Mouse (Mus musculus): ENCODE data around the gene Gm20388. TPM values are rescaled to one million over a fixed set of nuclear protein-coding genes. Genes with fewer than 3 reads are reported as not detected.

Gm20388 gene
- total RNA-seq, 2 experiments from 2014 or later, result 5.8 TPM; not detected in 1

DNA sequence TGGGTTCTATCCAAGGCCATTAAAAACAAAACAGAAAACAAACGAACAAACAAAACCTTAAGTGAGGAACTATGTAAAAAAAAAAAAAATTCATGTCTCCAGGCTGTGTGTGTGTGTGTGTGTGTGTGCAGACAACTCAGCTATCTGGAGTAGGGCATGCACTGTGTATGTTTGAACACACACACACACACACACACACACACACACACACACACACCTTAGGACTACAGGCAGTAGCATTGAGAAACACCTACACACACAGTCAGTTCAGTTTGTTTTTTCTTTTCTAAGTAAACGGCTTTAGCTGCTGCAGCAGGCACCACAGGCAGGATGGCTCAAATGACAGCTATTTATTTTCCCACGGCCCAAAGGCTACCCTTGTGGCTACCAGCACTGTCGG is 1438.4 kb downstream of the Gm20388 start:
- no peak for DNase-seq

DNA sequence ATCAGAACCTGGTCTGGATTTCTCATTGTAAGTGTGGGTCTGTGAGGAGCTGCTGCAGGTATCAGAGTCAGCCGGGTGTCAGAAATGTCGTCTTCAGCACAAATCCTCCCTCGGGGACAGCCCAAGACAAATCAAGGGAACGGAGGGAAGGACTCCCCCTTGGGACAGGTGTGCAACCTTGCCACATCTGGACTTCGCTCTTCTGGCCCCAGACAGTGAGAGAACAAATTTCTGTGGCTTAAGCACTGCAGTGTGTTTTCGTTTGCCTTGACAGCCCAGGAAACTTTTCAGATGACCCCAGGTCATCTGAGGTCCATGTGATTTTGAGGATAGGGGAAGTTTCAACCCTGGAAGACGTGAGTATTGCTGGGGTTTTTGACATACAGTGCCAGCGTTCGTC is 1440.2 kb downstream of the Gm20388 start:
- DNase-seq, result no peak

DNA sequence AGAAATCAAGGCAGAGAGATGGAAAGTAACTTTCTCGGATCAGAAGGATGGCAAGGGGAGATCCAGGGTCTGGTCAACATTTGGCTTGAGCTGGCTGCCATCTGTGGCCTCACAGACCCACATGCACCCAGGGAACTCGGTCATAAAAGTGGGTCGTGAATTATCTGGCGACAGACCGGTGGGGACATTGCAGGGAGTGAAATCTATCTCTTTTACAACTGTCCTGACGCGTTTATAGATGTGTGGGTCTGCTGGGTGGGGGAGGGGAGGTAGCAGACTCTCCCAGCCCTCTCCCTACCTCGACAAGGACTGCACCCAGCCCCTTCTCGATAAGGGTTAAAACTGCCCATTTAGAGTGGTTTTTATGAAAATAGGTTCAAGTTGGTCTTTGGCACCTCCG is 1444.2 kb downstream of the Gm20388 start:
- DNase-seq, result no peak

DNA sequence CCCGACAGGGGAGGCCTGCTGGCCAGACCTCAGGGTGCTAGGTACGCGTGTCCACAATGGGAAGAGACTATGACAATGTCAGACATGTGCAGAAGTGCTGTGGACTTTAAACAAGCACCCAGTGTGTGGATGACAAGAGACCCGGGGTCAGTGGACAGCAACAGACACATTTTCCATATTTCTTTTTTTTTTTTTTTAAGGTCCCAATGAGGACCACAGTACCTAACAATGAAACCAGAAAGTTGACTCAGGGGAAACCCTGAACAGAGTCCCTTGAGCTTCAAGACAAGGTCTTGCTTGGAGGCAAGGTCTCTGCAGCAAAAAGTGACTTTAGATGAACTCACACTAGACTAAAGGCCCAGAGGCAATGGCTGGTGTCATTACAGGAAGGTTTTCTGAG is 1446.8 kb downstream of the Gm20388 start:
- DNase-seq, result no peak

DNA sequence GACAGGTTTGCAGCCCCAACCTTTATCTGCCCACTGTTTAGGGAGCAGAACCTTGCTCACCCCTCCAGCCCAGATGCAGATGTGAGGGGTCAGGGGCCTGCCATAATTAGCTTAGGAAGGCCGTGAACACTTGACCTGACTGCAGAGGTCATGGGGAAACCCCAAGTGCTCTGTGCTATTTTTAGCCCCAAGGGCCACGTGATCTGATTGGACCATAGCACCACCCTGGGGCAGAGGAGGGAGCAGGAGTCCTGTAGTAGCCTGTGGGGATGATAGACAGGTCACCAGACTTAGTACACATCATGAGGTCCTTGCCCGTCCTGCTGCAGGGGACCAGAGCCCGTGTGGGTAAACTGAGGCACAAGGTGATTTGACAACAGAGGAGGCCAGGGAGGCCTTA is 1448.0 kb downstream of the Gm20388 start:
- DNase-seq, result peak; percentile 56

DNA sequence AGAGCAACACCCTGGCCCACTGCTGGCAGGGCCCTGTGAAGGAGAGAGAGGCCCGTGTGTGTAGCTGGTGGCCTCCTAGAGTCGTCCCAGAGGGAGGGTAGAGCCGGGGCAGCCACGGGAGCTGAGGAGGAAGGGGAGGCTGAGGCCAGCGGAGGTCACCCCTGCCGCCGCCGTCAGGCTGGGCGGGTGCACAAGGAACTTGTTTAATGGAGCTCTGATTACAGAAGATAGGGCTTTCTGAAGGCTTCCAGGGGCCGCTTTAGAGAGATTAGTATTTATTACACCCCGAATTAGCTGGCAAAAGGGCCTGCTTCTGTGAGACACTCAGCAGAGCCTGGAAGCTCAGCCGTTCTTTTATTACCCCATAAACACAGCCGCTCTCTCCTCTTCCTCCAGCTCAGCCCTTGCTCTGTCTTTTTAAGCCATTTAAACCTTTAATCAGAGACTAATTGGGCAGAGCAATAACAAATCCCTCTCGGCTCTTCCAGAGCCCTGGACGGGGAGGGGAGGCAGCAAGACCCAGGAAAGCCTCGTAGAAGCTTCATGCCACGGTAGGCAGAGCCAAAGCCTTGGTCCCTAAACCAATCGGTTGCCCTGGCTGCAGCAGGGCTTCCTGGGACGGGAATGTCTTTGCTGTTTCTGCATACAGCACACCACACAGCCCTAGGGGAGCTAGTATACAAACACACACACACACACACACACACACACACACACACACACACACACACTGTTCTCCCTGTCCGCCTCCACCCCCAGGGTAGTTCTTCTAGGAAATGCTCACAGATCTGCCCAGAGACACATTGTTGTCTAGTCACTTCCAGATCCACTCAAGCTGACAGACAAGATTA is 1448.7 kb downstream of the Gm20388 start:
- DNase-seq, result no peak

DNA sequence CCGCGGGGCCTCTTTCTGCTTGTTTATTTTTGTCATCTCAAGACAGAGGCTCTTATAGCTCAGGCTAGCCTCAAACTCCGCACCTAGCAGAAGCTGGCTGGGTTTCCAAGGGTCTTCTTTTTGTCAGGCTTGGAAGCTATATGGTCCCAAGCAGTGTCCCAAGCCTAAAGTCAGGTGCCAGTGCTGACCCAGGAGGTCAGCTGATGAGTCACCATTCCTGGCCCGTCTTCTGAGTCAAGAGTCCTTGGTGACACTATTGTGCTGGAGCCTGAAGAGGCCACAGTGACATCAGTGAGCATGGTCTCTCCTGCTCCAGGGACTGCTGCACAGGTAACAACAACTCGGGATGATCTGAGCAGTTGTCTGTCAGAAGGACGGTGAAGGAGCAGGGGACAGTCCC is 1449.4 kb downstream of the Gm20388 start:
- DNase-seq, result no peak

DNA sequence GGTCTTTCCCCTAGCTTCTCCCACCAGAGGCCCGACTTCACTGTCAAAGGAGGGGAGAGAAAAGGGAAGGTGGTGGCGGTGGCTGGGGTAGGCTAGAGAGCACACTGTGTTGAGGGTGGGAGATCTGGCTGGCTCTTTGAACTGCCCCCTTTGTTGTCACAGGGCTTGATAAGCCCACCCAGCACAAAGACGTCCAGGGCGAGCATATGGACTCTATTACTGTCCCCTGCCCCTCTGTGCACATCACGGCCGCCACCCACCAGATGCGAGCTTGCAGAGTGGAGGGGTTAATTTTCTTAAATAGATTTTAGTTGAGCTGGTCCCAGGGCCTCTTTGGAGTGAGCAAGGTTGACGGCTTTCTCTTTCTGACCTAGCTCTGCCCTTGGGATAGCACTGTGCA is 1450.5 kb downstream of the Gm20388 start:
- no peak for DNase-seq

DNA sequence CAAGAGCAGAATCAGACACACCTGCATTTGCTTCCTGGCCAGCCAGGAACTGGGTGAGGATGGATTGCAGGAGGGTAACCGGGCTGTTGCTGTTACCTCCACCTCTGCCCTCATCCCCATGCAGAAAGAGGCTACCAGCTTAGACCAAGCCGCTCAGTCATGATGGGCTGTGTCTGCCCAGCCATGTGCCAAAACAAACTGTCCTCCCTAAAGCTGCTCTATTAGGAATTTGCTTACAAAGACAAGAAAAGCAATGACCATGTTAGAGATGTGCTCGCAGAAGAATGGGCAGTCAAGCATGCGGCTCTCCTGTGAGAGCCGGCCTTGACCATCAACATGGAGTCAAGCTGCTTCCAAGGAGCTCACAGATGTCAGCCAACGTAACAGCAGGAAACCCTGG is 1454.0 kb downstream of the Gm20388 start:
- DNase-seq, result no peak

DNA sequence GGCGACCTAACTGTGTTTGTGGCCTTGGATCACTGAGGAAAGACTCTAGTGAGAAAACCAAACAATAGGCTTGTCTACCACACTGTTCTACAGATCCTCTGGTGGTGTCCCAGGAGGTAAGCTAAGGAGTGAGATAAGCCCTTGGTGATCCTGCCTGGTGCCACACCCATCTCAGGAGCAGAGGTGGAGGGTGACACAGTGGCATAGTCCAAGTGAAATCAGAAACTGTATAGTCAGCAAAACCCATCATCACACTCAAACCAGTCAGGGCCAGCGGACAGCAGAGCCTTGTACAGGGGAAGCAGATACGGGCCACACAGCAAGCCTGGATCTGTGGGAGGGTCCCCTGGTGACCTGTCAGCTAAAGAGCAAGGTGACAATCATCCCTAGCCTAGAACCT is 1454.5 kb downstream of the Gm20388 start:
- no peak for DNase-seq

DNA sequence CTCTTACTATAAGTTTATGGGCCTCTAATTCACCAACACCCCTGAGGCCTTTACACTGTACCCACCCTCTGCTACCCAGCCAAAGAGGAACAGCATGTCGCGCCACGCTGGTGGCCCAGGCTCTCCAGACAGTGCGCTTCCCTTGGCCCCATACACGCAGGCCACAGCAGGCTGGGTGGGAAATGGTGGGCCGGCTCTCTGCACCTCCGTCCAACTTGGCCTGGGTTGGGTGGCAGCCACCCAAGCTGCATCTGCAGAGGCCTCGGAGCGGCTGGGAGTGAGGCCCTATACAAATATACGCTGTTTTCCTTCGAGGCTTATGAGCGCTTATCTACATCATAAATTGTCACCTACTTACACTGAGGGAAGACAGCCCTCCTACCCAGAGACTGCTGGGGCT is 1456.0 kb downstream of the Gm20388 start:
- peak; percentile 71 for DNase-seq

DNA sequence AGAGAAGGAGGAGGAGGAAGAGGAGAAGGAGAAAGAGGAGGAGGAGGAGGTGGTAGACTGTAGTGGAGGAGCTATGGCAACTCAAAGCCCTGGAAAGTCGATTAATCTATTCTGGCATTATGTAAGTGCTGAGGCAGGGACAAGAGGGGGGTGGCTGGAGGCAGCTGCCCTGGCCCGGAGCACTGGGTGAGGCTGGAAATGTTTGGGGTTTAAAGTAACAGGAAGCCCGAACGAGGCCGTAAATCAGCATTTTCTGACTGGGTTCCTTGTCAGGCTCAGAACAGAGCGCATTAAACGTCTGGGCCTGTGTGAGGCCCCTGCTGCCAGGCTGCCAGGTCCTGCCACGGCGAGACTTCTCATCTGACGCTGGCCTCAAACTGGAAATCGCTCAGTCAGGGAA is 1458.2 kb downstream of the Gm20388 start:
- DNase-seq, result no peak

DNA sequence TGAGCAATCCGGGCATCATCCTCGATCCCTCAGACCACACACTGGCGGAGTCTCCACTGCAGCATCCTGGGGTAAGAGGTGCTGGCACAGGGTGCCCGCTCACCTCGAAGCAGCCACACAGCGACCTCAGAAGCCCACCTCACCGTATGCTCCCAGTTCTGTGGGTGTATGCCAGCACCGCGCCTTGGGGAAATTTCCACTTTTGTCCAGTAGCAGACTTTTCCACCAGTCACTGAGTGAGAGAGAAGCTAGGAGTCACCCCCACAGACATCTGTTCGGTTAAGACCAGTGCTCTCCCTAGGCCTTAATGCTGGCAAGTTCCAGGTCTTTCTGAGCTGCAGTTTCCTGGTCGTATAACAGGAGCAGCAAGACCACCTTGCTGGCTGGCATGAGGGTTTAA is 1458.7 kb downstream of the Gm20388 start:
- no peak for DNase-seq

DNA sequence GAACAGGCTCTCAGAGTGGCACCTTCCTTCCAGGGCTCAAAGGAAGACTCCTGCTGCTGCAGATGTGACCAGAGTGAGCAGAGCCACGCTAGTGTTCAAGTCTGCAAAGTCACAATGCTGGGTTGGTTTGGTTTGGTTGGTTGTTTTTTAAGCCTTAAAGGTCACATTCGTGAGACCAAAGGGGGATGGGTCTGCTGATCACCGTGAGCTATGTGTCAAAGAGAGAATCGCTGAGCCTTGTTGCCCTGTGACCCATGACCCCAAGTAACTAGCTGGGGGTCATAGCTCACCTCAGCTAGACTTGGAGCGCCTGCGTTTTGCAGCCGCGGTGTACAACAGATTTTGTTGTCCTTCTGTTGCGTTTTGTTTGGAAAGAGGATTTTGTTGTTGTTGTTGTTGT is 1460.6 kb downstream of the Gm20388 start:
- no peak for DNase-seq

DNA sequence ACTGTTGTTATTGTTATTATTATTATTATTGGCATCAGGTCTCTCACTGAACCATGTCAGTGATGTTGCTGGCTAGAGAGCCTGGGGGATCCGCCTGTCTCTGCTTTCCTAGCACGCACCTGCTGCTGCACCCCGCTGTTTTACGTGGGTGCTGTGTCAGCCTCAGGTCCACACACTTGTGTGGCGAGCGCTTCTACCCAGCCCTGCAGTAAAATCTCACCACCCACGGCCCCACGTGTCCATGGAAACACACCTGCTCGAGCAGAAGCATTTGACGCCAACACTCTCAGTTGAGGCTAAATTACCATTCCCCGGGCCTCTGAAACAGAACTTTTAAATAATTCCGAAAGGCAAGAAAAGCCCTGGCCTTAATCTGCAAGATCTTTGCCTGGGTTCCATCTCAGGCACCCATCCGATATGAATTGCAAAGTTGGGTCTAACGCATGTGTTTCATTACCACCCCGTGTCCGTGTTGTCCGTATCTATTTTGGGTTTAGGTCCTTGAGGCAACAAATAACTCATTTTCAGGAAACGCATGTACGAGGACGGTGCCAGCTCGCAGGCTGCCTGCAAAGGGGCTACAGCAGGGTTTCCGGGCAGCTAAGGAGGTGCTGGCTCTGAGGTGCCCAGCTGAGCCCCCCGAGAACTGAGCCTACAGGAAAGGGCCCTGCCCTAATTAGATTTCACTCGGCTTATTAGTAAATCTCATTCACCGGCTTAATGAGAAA is 1461.4 kb downstream of the Gm20388 start:
- DNase-seq, result no peak

DNA sequence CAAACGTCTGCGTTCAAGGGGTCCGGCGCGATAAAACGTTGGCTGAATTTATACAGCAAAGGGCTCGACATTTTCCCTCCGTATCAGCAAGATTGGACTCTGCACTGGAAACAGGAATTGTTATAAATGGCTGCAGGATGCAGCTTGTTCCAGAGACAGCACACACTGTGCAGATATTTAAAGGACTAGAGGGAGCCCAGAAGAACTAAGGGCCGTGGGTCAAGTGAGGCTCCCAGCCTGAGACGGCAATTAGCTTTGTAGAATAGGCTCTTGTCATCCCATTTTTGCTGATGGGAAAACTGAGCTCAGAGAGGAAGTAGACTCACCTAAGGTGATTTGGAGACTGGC is 1462.0 kb downstream of the Gm20388 start:
- DNase-seq, result no peak

DNA sequence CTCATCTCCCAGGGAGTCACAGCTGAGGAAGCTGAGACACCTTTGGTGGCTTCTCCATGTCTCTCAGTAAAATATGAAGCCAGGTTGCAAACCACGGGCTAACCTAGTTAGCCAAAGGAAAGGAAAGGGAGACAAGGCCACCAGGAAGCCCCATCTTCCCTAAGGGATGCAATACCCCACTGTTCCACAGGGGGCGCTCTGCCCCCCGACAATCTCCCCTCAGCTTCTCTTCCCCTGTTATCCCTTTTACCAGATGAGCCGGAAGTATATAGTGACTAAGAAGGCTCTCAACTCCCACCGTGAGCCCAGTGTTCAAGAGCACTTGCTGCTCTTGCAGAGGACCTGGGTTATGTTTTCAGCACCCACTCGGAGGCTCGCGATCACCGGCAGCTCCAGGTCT is 1463.6 kb downstream of the Gm20388 start:
- no peak for DNase-seq

DNA sequence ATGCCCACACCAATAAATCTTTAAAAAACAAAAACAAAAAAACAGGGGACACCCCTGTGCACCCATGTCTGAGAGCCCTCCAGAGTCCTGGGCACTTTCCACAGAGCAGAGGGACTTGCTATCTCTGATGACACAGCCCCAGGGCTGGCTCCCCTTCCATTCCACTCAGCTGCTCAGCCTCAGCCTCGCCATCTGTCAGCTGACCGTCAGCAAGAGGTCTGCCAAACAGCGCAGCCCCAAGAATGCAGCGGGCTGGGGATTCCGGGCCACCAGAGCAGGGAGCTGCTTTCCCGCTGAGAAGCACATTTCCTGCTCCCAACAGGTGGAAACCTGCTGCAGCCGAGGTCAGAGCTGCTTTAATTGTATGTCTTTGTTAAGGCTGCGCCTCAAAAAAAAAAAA is 1464.1 kb downstream of the Gm20388 start:
- DNase-seq, result peak; percentile 72

DNA sequence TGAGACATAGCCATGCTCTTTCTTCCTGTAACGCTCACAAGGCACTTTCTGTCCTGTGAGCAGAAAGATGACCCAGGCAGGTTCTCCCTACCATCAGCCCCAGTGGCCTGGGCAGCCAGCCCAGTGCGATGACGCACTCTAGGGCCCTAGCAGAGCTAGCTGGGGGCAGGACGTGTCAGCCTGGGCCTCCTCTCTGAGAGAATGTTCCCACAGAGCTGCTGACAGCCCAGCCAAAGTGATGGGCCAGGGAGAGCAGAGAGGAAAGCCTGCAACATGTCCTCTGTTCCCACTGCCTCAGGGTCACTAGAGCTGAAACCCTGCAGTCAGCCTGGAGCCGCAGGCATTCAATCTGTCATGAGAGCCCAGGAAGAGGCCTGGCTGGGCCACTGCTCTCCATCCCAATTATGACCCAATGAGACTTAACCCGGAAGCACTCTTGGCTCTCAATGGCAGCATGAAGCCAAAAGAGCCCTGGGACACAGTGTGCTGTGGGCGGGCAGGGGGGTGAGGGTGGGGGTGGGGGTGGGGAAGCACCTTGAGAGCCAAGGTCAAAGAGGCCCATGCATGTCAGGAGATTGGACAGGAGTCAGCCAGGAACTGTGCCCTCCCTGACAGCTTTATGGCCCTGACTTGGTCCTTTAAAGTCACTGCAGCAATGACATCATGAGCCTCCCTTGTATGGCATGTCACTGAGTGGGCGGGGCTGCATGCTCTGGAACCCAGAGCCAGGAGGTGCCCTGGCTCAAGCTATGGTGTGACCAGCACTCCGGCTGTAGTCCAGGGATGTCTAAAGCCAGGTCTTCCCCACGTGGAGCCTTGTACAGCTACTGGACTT is 1465.7 kb downstream of the Gm20388 start:
- DNase-seq, result peak; percentile 94

DNA sequence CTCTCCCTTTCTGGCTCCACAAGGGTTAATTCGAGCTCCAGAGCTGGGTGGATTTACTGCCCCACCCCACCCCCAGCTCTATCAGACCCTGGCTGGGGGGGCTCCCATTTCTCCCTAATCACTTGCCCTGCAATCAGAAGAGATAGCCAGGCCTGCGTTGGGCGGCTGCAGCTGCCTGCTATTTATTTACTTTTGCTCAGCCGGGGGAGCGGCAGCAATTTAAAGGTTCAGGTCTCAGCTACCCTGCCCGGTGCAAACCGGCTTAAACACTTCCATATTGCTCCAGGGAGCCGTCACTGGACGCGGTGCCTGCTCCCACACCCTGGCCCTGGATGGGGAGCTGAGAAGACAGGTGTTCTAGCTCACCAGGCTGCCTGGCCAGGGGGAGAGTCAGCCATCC is 1467.0 kb downstream of the Gm20388 start:
- DNase-seq, result no peak

DNA sequence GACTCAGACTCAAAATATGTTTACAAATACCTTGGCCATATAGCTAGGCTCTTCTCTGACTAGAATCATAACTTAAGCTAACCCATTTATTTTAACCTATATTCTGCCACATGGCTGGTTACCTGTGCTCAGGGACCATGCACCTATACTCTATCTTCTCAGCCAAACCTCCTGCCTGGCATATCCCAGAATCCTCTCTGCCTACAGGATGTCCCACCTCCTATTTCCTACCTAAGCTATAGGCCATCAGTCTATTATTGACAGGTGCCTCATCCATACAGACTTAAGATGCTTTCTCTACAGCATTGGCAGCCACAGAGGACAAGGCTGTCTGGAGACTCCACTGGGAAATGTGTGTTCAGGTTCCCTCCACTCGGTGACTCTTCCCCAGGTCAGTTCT is 1468.7 kb downstream of the Gm20388 start:
- DNase-seq, result no peak

DNA sequence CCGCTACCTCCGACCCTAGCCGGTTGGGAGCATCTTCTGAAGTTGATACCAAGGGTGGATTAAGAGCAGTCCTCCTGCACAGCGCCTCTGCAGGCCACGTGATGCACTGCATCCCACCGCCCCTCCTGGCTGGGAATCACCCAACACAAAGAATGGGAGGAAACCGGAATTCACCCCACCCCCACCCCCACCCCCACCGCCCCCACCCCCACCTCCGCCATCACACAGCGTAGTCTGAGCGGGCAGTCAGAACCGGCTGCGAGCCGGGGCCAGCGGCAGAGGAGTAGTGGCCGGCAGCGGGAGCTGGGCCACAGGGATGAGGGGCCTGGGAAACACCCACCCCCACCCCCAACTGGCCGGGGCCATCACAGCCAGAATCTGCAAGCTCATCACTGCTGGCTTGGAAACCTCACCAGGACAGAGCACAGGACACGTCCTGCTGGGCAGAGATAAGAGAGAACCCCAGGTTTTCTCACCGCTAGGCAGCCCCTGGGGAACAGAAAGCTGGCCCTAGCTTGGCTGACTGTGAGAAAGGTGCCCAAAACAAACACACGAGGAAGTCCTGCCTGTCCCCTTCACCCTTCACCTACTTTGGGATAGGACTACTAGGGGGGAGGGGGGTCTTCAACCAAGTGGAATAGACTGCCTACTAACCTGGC is 1472.1 kb downstream of the Gm20388 start:
- peak; percentile 95 for DNase-seq

DNA sequence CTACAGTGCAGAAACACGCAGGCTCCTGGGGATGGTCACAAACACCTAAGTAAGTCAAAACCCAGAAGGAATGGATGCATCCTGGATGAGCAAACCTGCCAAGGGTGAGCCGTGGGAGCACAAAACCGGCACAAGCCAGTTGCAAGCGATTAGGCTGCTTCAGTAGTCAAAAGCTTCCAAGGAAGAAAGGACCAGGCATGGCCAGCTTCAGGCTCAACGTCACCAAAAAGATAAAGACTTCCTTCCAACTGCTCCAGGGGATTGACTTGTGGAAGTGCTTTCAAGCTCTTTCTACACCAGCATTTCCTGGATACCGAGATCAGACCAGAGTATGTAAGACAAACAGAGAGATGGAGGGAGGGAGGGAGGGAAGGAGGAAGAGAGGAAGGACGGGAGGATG is 1474.9 kb downstream of the Gm20388 start:
- no peak for DNase-seq

Measured in heart, postnatal 4 days (tissue).